Mouse (Mus musculus) kidney, embryonic 16.5 days (tissue): ENCODE data around the gene Gas2l3. TPM values are rescaled to one million over a fixed set of nuclear protein-coding genes. Genes with fewer than 3 reads are reported as not detected.

Experiments used
- ATAC-seq: fragments of 200-750 bp; cut with Nextera tagmentation; 2 replicates; pipeline ENCODE4 v1.8.0; 2017; ENCODE audit warnings: moderate TSS enrichment; ENCODE audit not compliant: low FRiP score, low TSS enrichment
- H3K27ac ChIP-seq: fragments of 300-500 bp; sonication (generic); 2 replicates; pipeline ENCODE4 v1.5.1; 2014; ENCODE audit warnings: low read length
- H3K27me3 ChIP-seq: fragments of 300-500 bp; sonication (generic); 2 replicates; pipeline ENCODE4 v1.6.1; 2014; ENCODE audit warnings: low read length, control low read depth, mixed read lengths; ENCODE audit not compliant: insufficient read depth
- H3K36me3 ChIP-seq: fragments of 300-500 bp; sonication (generic); 2 replicates; pipeline ENCODE4 v1.6.1; 2014; ENCODE audit warnings: low read length, control low read depth, mixed read lengths; ENCODE audit not compliant: insufficient read depth
- H3K4me1 ChIP-seq: fragments of 300-500 bp; sonication (generic); 2 replicates; pipeline ENCODE4 v1.6.1; 2014; ENCODE audit warnings: low read length, control low read depth, mixed read lengths; ENCODE audit not compliant: insufficient read depth
- H3K4me2 ChIP-seq: fragments of 300-500 bp; sonication (generic); replicated peaks from 2 replicates; pipeline ENCODE4 v1.6.1; 2014; ENCODE audit warnings: low read depth, low read length
- H3K4me3 ChIP-seq: fragments of 300-500 bp; sonication (generic); 2 replicates; pipeline ENCODE4 v1.5.1; 2014; ENCODE audit warnings: mild to moderate bottlenecking, low read length
- H3K9ac ChIP-seq: fragments of 300-500 bp; sonication (generic); replicated peaks from 2 replicates; pipeline ENCODE4 v1.6.1; 2014; ENCODE audit warnings: low read length
- H3K9me3 ChIP-seq: fragments of 300-500 bp; sonication (generic); 2 replicates; pipeline ENCODE4 v1.6.1; 2016; ENCODE audit warnings: low read length, control low read depth
- WGBS: fragments of 180-500 bp; shearing (Covaris S2); extraction: QIAGEN DNeasy Blood & Tissue Kit; methylation state at CpG from one replicate; pipeline ENCODE4 v1.1.7; 2014; 5-methylcytosine and 5-hydroxymethylcytosine counted together
- polyA plus RNA-seq: library from polyadenylated mRNA; unstranded; fragments of >200 nt; fragmentation: Nextera tagmentation; extraction: Ambion mirVana; gene quantifications from 2 replicates; pipeline ENCODE4 v1.2.1, GENCODE M21; 2015

The Gas2l3 gene
- polyA plus RNA-seq, 1 experiment from 2014 or later, result 16.7 TPM

- Histone ChIP-seq H3K4me2 (no peak overlapping the region), H3K9ac (no peak overlapping the region), H3K4me3 (no peak overlapping the region), H3K9me3 (no peaks in the 10 kb centered on the region), H3K4me1 (no peaks in the 10 kb centered on the region), H3K36me3 (no peaks in the 10 kb centered on the region), H3K27me3 (no peaks in the 10 kb centered on the region), H3K27ac (no peak overlapping the region)
- 5% methylated on average over 5 of the region's 5 CpGs for WGBS
- ATAC-seq, result peak; percentile 74; the same call in 1 of the 2 replicates
Observed at GRCm38 (mm10) chr10:89383462-89383861, 60.3 kb downstream of the Gas2l3 start.

- Histone ChIP-seq H3K9ac (no peak overlapping the region), H3K4me1 (no peaks in the 10 kb centered on the region), H3K36me3 (no peaks in the 10 kb centered on the region), H3K4me3 (no peak overlapping the region), H3K27ac (no peak overlapping the region), H3K9me3 (no peaks in the 10 kb centered on the region), H3K27me3 (no peaks in the 10 kb centered on the region), H3K4me2 (no peak overlapping the region)
- no peak for ATAC-seq
- 72% methylated on average over 4 of the region's 4 CpGs for WGBS
Observed at GRCm38 (mm10) chr10:89377750-89378149, 66.0 kb downstream of the Gas2l3 start.

- no peaks in the 10 kb centered on the region for H3K4me1 ChIP-seq
- no peak overlapping the region for H3K4me2 ChIP-seq
- H3K27me3 ChIP-seq, result no peaks in the 10 kb centered on the region
- H3K4me3 ChIP-seq, result no peak overlapping the region
- 12% methylated on average over 1 of the region's 1 CpGs for WGBS
- no peak overlapping the region for H3K27ac ChIP-seq
- H3K9me3 ChIP-seq, result no peaks in the 10 kb centered on the region
- no peak for ATAC-seq
- no peaks in the 10 kb centered on the region for H3K36me3 ChIP-seq
- H3K9ac ChIP-seq, result no peak overlapping the region
Observed at GRCm38 (mm10) chr10:89370051-89370450, 73.7 kb downstream of the Gas2l3 start.

- H3K4me3 ChIP-seq, result no peak overlapping the region
- no peaks in the 10 kb centered on the region for H3K36me3 ChIP-seq
- ATAC-seq, result no peak
- no peak overlapping the region for H3K27ac ChIP-seq
- no peaks in the 10 kb centered on the region for H3K4me1 ChIP-seq
- no peaks in the 10 kb centered on the region for H3K9me3 ChIP-seq
- H3K4me2 ChIP-seq, result no peak overlapping the region
- WGBS, result 69% methylated on average over 3 of the region's 3 CpGs
- no peak overlapping the region for H3K9ac ChIP-seq
- no peaks in the 10 kb centered on the region for H3K27me3 ChIP-seq
Observed at GRCm38 (mm10) chr10:89358933-89359332, 84.8 kb downstream of the Gas2l3 start.

Other genes starting within 250 kb of the Gas2l3 start
- 5.0 and 5.5 TPM in 2 replicates for gene Ano4, start 99.2 kb downstream of the Gas2l3 start, polyA plus RNA-seq
- gene Nr1h4, start 89.6 kb upstream of the Gas2l3 start, polyA plus RNA-seq, result 3.9 and 4.2 TPM in 2 replicates
- 1.2 and 2.1 TPM in 2 replicates for gene Slc17a8, start 177.3 kb upstream of the Gas2l3 start, polyA plus RNA-seq
- gene Scyl2, start 242.3 kb upstream of the Gas2l3 start, polyA plus RNA-seq, result 7.0 and 7.6 TPM in 2 replicates